Mouse (Mus musculus) heart, postnatal 25 days (tissue): ENCODE data around the gene Prkcq. TPM values are rescaled to one million over a fixed set of nuclear protein-coding genes. Genes with fewer than 3 reads are reported as not detected.
"Not testable (repeated sequence)": the region's sequence is repeated elsewhere in the genome, so short reads cannot be mapped to it uniquely, and the experiment has no call there.

Source experiments
- DNase-seq: peaks from one replicate; pipeline ENCODE4 v3.0.0; 2022; ENCODE audit warnings: low spot score
- intact Hi-C: fragments of 180-260 bp; cut with DNase I; formaldehyde crosslinking; loops from one replicate; pipeline ENCODE4 v1.15.1; 2025
- total RNA-seq, 2 experiments: library from RNA; stranded (reverse); gene quantifications; 2 replicates each; pipeline ENCODE4 v1.2.3; 2021

The Prkcq gene
- total RNA-seq, 2 experiments from 2014 or later = 1.6 to 2.0 TPM

DNA sequence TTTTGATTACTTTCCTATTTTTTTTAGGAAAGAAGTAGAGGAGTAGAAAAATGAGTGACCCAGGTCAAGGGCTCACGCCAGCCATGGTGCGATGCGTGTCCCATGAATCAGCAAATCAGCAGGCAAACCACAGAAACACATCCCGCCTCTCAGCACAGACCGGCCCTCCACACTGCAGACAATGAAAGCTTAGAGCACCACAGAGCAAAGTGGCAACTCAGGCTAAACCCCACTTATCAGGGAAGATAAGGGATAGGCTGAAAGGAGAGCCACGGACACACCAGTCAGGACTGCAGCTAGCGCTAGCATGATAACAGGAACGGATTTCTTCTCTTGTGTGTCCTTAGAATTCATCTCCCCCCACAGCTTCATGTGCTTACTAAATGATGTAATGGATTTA, 164.4 kb downstream of the Prkcq start:
- intact Hi-C loops = no loop called here

GRCm38 (mm10) chr2:11338931-11339839, 167.3 kb downstream of the Prkcq start:
- no peak for DNase-seq
- intact Hi-C loops = no loop called here

More for the DNA sequence above, 164.4 kb downstream of the Prkcq start:
- DNase-seq = no peak

DNA sequence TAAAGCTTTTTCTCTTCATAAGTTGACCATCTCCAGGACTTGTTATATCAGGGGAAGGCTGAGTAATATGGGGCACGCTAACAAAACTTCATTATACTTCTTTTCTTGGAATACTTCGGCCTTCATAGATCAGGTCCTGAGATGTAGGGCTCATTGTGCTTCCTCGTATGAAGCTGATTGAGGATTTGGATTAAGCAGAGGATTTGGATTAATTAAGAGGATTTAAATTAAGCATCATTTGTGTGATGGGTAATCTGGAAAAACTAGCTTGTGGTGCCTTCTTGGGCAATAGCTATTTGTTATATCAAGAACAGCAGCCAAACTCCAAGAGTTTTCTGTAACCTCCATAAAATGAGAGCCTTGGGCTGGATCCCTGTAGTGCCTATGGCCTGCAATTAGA, 172.8 kb downstream of the Prkcq start:
- intact Hi-C loops = no loop called here
- DNase-seq = no peak

- DNase-seq, intact Hi-C loops: not testable (repeated sequence)
Measured at GRCm38 (mm10) chr2:11346419-11346818, 174.5 kb downstream of the Prkcq start.

- no peak for DNase-seq
- intact Hi-C loops = no loop called here
Measured at GRCm38 (mm10) chr2:11347791-11348190, 175.9 kb downstream of the Prkcq start.
